Mouse (Mus musculus): ENCODE measurements at regions not wholly inside any gene's neighbourhood (a gene's known extent, or its start where the extent isn't known, plus 50 kb on each side); places are given as distances from the start of the nearest gene placed in this dataset.

DNA sequence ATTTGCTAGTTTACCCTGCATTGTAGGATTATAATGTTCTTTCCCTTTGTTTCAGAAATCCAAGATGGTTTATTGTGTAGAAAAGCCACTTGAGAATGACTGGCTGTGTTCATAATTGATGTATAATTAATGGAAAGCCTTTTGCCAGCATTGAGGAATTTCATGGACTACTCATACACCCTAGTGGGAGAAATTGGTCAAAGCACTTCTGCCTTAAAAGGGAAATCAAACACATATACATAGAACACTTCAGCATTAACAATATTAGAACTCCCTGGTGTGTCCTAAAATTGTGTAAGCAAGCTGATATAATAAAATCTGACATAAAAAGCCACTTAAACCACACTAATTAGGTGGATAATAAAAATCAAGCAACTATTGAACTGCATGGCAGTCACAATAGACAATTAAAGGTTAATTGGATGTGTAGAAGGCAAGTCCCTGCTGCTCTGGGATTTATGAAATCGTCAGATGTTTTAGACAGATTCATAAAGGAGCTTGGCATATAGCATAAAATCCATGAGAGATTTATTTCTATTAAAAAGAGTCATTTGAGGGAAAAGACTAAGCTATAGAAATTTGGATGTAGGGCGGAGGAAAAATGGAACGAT is 607.0 kb upstream of the Dpp10 start:
- no peak for DNase-seq

DNA sequence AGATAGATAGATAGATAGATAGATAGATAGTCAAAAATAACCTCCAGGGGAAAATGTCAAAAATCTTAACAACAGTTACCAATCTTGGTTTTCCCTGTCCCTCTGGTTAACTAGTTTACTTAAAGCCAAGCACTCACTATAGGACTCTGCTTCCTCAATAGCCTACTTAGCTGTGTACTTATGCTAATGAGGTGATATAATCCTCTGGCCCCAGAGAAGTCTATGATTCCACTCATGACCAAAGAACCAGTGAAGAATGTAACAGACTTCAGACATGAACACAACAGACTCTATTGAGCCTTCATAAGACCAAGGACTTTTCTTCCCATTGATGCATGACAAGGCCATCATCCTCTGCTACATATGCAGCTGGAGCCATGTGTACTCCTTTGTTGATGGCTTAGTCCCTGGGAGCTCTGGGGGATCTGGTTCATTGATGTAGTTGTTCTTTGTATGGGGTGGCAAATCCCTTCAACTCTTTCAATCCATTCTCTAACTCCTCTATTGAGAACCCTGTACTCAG is 589.9 kb upstream of the Dpp10 start:
- no peak for DNase-seq

DNA sequence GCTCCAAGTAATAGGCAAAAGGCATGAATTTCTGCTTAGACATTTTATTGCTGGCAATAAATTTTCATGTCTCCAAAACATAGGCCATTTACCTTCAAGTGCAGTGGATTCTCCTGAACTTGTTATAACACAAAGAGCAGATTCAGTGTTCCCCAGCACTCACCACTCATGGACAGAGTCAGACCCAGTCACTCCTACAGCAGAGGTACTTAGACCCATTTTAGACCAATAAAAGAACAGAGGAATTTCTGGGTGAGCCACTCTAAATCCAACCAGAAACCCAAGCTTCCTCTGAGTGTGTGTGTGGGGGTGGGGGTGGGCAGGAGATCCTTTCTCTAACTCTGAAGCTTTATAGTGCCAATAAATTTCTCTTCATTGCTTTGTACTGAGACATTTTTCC is 584.7 kb upstream of the Dpp10 start:
- DNase-seq = no peak

DNA sequence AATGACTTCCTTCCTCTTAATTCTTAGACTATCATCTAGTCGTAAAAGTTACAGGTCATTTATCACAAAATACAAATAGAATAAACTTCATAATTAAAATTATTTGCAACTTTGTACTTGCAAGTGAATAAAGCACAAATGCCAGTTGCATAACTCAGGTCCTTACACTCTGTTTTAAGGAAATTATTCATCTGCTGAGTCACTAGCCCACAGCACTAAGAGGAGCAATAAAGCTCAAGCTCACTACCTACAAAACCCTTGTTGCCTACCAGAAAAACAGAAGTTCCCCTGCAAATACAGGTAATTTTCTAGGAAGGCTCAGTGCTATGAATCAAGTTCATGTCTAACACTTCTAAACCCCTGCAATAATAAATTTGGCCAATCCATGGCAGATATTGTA is 539.3 kb upstream of the Dpp10 start:
- DNase-seq = no peak

Measured in spleen, adult 18-20 months (tissue).